Mouse (Mus musculus): ENCODE data around the gene Cd300lg.

Cd300lg gene

GRCm38 (mm10) chr11:102041350-102041949, at the start of gene Cd300lg:
Gene Cd300lg, plus strand, starts transcription at chr11:102041509.
- no peak for DNase-seq (ENCODE audit: low read depth, low spot score)

GRCm38 (mm10) chr11:101991813-101992212, 49.5 kb upstream of the Cd300lg start:
- DNase-seq (ENCODE audit: low read depth, low spot score) = no peak

GRCm38 (mm10) chr11:101992411-101992810, 48.9 kb upstream of the Cd300lg start:
- DNase-seq (ENCODE audit: low read depth, low spot score) = no peak

GRCm38 (mm10) chr11:101994100-101994499, 47.2 kb upstream of the Cd300lg start:
- no peak for DNase-seq (ENCODE audit: low read depth, low spot score)

GRCm38 (mm10) chr11:101995938-101996337, 45.4 kb upstream of the Cd300lg start:
- DNase-seq (ENCODE audit: low read depth, low spot score) = no peak

GRCm38 (mm10) chr11:101998258-101998657, 43.1 kb upstream of the Cd300lg start:
- no peak for DNase-seq (ENCODE audit: low read depth, low spot score)

- DNase-seq (ENCODE audit: low read depth, low spot score) = no peak
Observed at GRCm38 (mm10) chr11:101999466-101999865, 41.8 kb upstream of the Cd300lg start.

GRCm38 (mm10) chr11:102004251-102004650, 37.1 kb upstream of the Cd300lg start:
- no peak for DNase-seq (ENCODE audit: low read depth, low spot score)

- no peak for DNase-seq (ENCODE audit: low read depth, low spot score)
Observed at GRCm38 (mm10) chr11:102006271-102006670, 35.0 kb upstream of the Cd300lg start.

GRCm38 (mm10) chr11:102006688-102007087, 34.6 kb upstream of the Cd300lg start:
- no peak for DNase-seq (ENCODE audit: low read depth, low spot score)

GRCm38 (mm10) chr11:102008372-102008771, 32.9 kb upstream of the Cd300lg start:
- DNase-seq (ENCODE audit: low read depth, low spot score) = no peak

GRCm38 (mm10) chr11:102008954-102009637, 32.2 kb upstream of the Cd300lg start:
- no peak for DNase-seq (ENCODE audit: low read depth, low spot score)

GRCm38 (mm10) chr11:102010140-102010539, 31.2 kb upstream of the Cd300lg start:
- DNase-seq (ENCODE audit: low read depth, low spot score) = no peak

- DNase-seq (ENCODE audit: low read depth, low spot score) = no peak
Observed at GRCm38 (mm10) chr11:102011510-102011909, 29.8 kb upstream of the Cd300lg start.

GRCm38 (mm10) chr11:102013201-102013600, 28.1 kb upstream of the Cd300lg start:
- no peak for DNase-seq (ENCODE audit: low read depth, low spot score)

GRCm38 (mm10) chr11:102015472-102015871, 25.8 kb upstream of the Cd300lg start:
- DNase-seq (ENCODE audit: low read depth, low spot score) = no peak

- DNase-seq (ENCODE audit: low read depth, low spot score) = no peak
Observed at GRCm38 (mm10) chr11:102016136-102016535, 25.2 kb upstream of the Cd300lg start.

- DNase-seq (ENCODE audit: low read depth, low spot score) = no peak
Observed at GRCm38 (mm10) chr11:102019736-102020135, 21.6 kb upstream of the Cd300lg start.

GRCm38 (mm10) chr11:102021196-102021595, 20.1 kb upstream of the Cd300lg start:
- DNase-seq (ENCODE audit: low read depth, low spot score) = no peak

GRCm38 (mm10) chr11:102023406-102023805, 17.9 kb upstream of the Cd300lg start:
- no peak for DNase-seq (ENCODE audit: low read depth, low spot score)

GRCm38 (mm10) chr11:102024084-102024758, 17.1 kb upstream of the Cd300lg start:
- no peak for DNase-seq (ENCODE audit: low read depth, low spot score)

GRCm38 (mm10) chr11:102024875-102025274, 16.4 kb upstream of the Cd300lg start:
- no peak for DNase-seq (ENCODE audit: low read depth, low spot score)

- no peak for DNase-seq (ENCODE audit: low read depth, low spot score)
Observed at GRCm38 (mm10) chr11:102025354-102025753, 16.0 kb upstream of the Cd300lg start.

Data from brain, embryonic 18.5 days (tissue).